Mouse (Mus musculus) NIH3T3 (cell line): ENCODE results near the gene Peg3.

ENCODE experiments used
- DNase-seq: peaks from one replicate; pipeline ENCODE4 v3.0.0-alpha.2; 2012; ENCODE audit warnings: low read depth

Peg3 gene

GRCm38 (mm10) chr7:6709396-6709795, 20.8 kb downstream of the Peg3 start:
- DNase-seq: no peak

- no peak for DNase-seq
Observed at GRCm38 (mm10) chr7:6708451-6709180, 21.6 kb downstream of the Peg3 start.

- DNase-seq: no peak
Observed at GRCm38 (mm10) chr7:6707416-6708015, 22.7 kb downstream of the Peg3 start.

GRCm38 (mm10) chr7:6699230-6699629, 31.0 kb downstream of the Peg3 start:
- DNase-seq: no peak

- DNase-seq: peak; percentile 3
Observed at GRCm38 (mm10) chr7:6696241-6697045, 33.8 kb downstream of the Peg3 start, which contains the start of gene Zim1. Gene Zim1, minus strand, starts transcription at chr7:6696450.

GRCm38 (mm10) chr7:6685511-6685910, 44.7 kb downstream of the Peg3 start:
- DNase-seq: no peak

- no peak for DNase-seq
Observed at GRCm38 (mm10) chr7:6666726-6667125, 63.5 kb downstream of the Peg3 start.

- DNase-seq: no peak
Observed at GRCm38 (mm10) chr7:6663430-6663829, 66.8 kb downstream of the Peg3 start.

- peak; percentile 58 for DNase-seq
Observed at GRCm38 (mm10) chr7:6659605-6660004, 70.6 kb downstream of the Peg3 start.

GRCm38 (mm10) chr7:6658606-6659005, 71.6 kb downstream of the Peg3 start:
- no peak for DNase-seq
